In genomic region chr9:21840115-21840787, GRCm38 (mm10) we compare ENCODE assay signal across 7 mouse cellular contexts. TPM values are rescaled to one million over a fixed set of nuclear protein-coding genes. Genes with fewer than 3 reads are reported as not detected.
DNase-seq lines count a peak whose midpoint lies in the region; ATAC-seq lines count a peak whose summit lies in the region.

No protein-coding gene starts in this region.

- H3K9ac ChIP-seq in midbrain, embryonic 16.5 days (ENCODE audit: low read depth, low read length): no peak overlapping the region
- H3K9ac ChIP-seq in hindbrain, embryonic 13.5 days: no peak overlapping the region
- H3K9ac ChIP-seq in stomach, embryonic 15.5 days: no peak overlapping the region

- peaks cover 69% of the 10 kb centered on the region for H3K36me3 ChIP-seq in midbrain, embryonic 10.5 days
- H3K36me3 ChIP-seq in midbrain, embryonic 16.5 days (ENCODE audit: control insufficient read depth, insufficient read depth, low read length): no peaks in the 10 kb centered on the region
- 0 out of 2 replicates have a peak, but pooled peaks cover 3% of the 10 kb centered on the region for H3K36me3 ChIP-seq in hindbrain, embryonic 13.5 days
- H3K36me3 ChIP-seq in stomach, embryonic 15.5 days: peaks cover 39% of the 10 kb centered on the region

- no peak for ATAC-seq in midbrain, embryonic 16.5 days
- ATAC-seq in hindbrain, embryonic 13.5 days (ENCODE audit: low FRiP score): 0 out of 2 replicates have a peak, but pooled peaks have one; percentile 27
- no peak for ATAC-seq in stomach, embryonic 15.5 days (ENCODE audit: insufficient read depth, low FRiP score, low read depth)

- H3K4me3 ChIP-seq in midbrain, embryonic 10.5 days: no peak overlapping the region
- H3K4me3 ChIP-seq in midbrain, embryonic 16.5 days (ENCODE audit: low read depth, low read length): no peak overlapping the region
- no peak overlapping the region for H3K4me3 ChIP-seq in hindbrain, embryonic 13.5 days
- H3K4me3 ChIP-seq in stomach, embryonic 15.5 days (replicated peaks): no peak overlapping the region

- H3K9me3 ChIP-seq in midbrain, embryonic 10.5 days (replicated peaks): no peaks in the 10 kb centered on the region
- no peaks in the 10 kb centered on the region for H3K9me3 ChIP-seq in midbrain, embryonic 16.5 days (replicated peaks; ENCODE audit: control insufficient read depth, low read length, poor library complexity, severe bottlenecking)
- H3K9me3 ChIP-seq in hindbrain, embryonic 13.5 days: no peaks in the 10 kb centered on the region
- H3K9me3 ChIP-seq in stomach, embryonic 15.5 days: no peaks in the 10 kb centered on the region

- peaks cover 1% of the 10 kb centered on the region; the same call in 1 of the 2 replicates for H3K4me1 ChIP-seq in midbrain, embryonic 10.5 days
- no peaks in the 10 kb centered on the region for H3K4me1 ChIP-seq in midbrain, embryonic 16.5 days (ENCODE audit: control insufficient read depth, insufficient read depth, low read length)
- no peaks in the 10 kb centered on the region for H3K4me1 ChIP-seq in hindbrain, embryonic 13.5 days (replicated peaks)
- peaks cover 15% of the 10 kb centered on the region for H3K4me1 ChIP-seq in stomach, embryonic 15.5 days

- no peak overlapping the region for H3K4me2 ChIP-seq in midbrain, embryonic 16.5 days (ENCODE audit: low read length)
- H3K4me2 ChIP-seq in hindbrain, embryonic 13.5 days: no peak overlapping the region
- no peak overlapping the region for H3K4me2 ChIP-seq in stomach, embryonic 15.5 days

- peak; percentile 53 for DNase-seq in midbrain, embryonic 10.5 days (ENCODE audit: low spot score)
- peak; percentile 27 for DNase-seq in Muller cell, postnatal 12 days (ENCODE audit: inconsistent ontology term)
- DNase-seq in cerebellum, postnatal 36 days: peak; percentile 43 to 52
- DNase-seq in lung, postnatal 14 days: peak; percentile 70

- no peaks in the 10 kb centered on the region for H3K27me3 ChIP-seq in midbrain, embryonic 10.5 days (ENCODE audit: low read depth, poor library complexity, severe bottlenecking)
- H3K27me3 ChIP-seq in midbrain, embryonic 16.5 days (ENCODE audit: control insufficient read depth, insufficient read depth, low read depth, low read length): no peaks in the 10 kb centered on the region
- H3K27me3 ChIP-seq in hindbrain, embryonic 13.5 days: no peaks in the 10 kb centered on the region
- no peaks in the 10 kb centered on the region for H3K27me3 ChIP-seq in stomach, embryonic 15.5 days (replicated peaks)

- no peak overlapping the region for H3K27ac ChIP-seq in midbrain, embryonic 10.5 days (replicated peaks)
- H3K27ac ChIP-seq in midbrain, embryonic 16.5 days (ENCODE audit: low read length): no peak overlapping the region
- H3K27ac ChIP-seq in hindbrain, embryonic 13.5 days: no peak overlapping the region
- H3K27ac ChIP-seq in stomach, embryonic 15.5 days: 0 out of 2 replicates have a peak overlapping the region, but pooled peaks have one; percentile 31

- 61% methylated on average over 8 of the region's 8 CpGs for WGBS in midbrain, embryonic 10.5 days
- WGBS in midbrain, embryonic 16.5 days: 60% methylated on average over 8 of the region's 8 CpGs
- WGBS in hindbrain, embryonic 13.5 days: 63% methylated on average over 8 of the region's 8 CpGs
- WGBS in stomach, embryonic 15.5 days: 58% methylated on average over 8 of the region's 8 CpGs

RNA-seq across cellular contexts. Expression of gene Angptl8, which starts 4.9 kb away (rescaled TPM):
- polyA plus RNA-seq in midbrain, embryonic 10.5 days (2016; fragmentation: Nextera tagmentation; extraction: Ambion mirVana): 0.47 and 0.83 TPM in 2 replicates
- 0.87 TPM in 1 of 2 replicates, not detected in the other for polyA plus RNA-seq in midbrain, embryonic 16.5 days (2015; fragmentation: Nextera tagmentation; extraction: Ambion mirVana)
- 0.39 and 0.53 TPM in 2 replicates for polyA plus RNA-seq in hindbrain, embryonic 13.5 days (2015; fragmentation: Nextera tagmentation; extraction: Ambion mirVana)
- polyA plus RNA-seq in stomach, embryonic 15.5 days (2015; fragmentation: Nextera tagmentation; extraction: Ambion mirVana): 5.9 and 8.1 TPM in 2 replicates

RNA-seq across cellular contexts. Expression of gene Dock6, which starts 12.2 kb away (rescaled TPM):
- 22.0 and 23.5 TPM in 2 replicates for polyA plus RNA-seq in midbrain, embryonic 10.5 days (2016; fragmentation: Nextera tagmentation; extraction: Ambion mirVana)
- 12.9 and 13.4 TPM in 2 replicates for polyA plus RNA-seq in midbrain, embryonic 16.5 days (2015; fragmentation: Nextera tagmentation; extraction: Ambion mirVana)
- 17.2 and 18.2 TPM in 2 replicates for polyA plus RNA-seq in hindbrain, embryonic 13.5 days (2015; fragmentation: Nextera tagmentation; extraction: Ambion mirVana)
- polyA plus RNA-seq in stomach, embryonic 15.5 days (2015; fragmentation: Nextera tagmentation; extraction: Ambion mirVana): 41.8 and 44.7 TPM in 2 replicates

RNA-seq across cellular contexts. Expression of gene Kank2, which starts 41.7 kb away (rescaled TPM):
- 8.6 and 9.5 TPM in 2 replicates for polyA plus RNA-seq in midbrain, embryonic 10.5 days (2016; fragmentation: Nextera tagmentation; extraction: Ambion mirVana)
- polyA plus RNA-seq in midbrain, embryonic 16.5 days (2015; fragmentation: Nextera tagmentation; extraction: Ambion mirVana): 3.1 and 3.5 TPM in 2 replicates
- polyA plus RNA-seq in hindbrain, embryonic 13.5 days (2015; fragmentation: Nextera tagmentation; extraction: Ambion mirVana): 4.7 and 5.0 TPM in 2 replicates
- polyA plus RNA-seq in stomach, embryonic 15.5 days (2015; fragmentation: Nextera tagmentation; extraction: Ambion mirVana): 21.1 and 22.7 TPM in 2 replicates
